Mouse (Mus musculus): ENCODE measurements around the gene Gata1. TPM values are rescaled to one million over a fixed set of nuclear protein-coding genes. Genes with fewer than 3 reads are reported as not detected.
"Not testable (repeated sequence)": the region's sequence is repeated elsewhere in the genome, so short reads cannot be mapped to it uniquely, and the experiment has no call there.

Gene Gata1
- polyA plus RNA-seq, 1 experiment: 25.7 TPM

- no peak for DNase-seq (ENCODE audit: low read depth in 1 of 2, low spot score in 2 of 2)
- H3K27ac ChIP-seq (ENCODE audit: insufficient read depth, low read length): no peak overlapping the region
- H3K4me3 ChIP-seq (ENCODE audit: extremely low read depth, insufficient read depth, insufficient read length): no peak overlapping the region
- no peaks in the 10 kb centered on the region; the same call in 1 of the 2 replicates for H3K36me3 ChIP-seq (ENCODE audit: control insufficient read depth, insufficient read depth, low read length)
- TF ChIP-seq POLR2A (IDR thresholded peaks at IDR 0.05; ENCODE audit: low read depth, low read length) (no peak), CTCF (IDR thresholded peaks at IDR 0.05; ENCODE audit: extremely low read depth, insufficient read depth, insufficient read length, insufficient replicate concordance) (no peak)
- H3K27me3 ChIP-seq (ENCODE audit: control insufficient read depth, insufficient read depth, low read length): peaks cover 6% of the 10 kb centered on the region; the same call in 1 of the 2 replicates
- 78% methylated on average over 6 of the region's 6 CpGs for WGBS
- no peaks in the 10 kb centered on the region; the same call in 1 of the 2 replicates for H3K4me1 ChIP-seq (ENCODE audit: control insufficient read depth, insufficient read depth, insufficient read length)
Observed at GRCm38 (mm10) chrX:7926266-7926665, 51.6 kb downstream of the Gata1 start.

GRCm38 (mm10) chrX:7922032-7922431, 55.8 kb downstream of the Gata1 start:
- no peak overlapping the region for H3K4me3 ChIP-seq (ENCODE audit: extremely low read depth, insufficient read depth, insufficient read length)
- H3K36me3 ChIP-seq (ENCODE audit: control insufficient read depth, insufficient read depth, low read length): no peaks in the 10 kb centered on the region
- no peaks in the 10 kb centered on the region; the same call in 1 of the 2 replicates for H3K4me1 ChIP-seq (ENCODE audit: control insufficient read depth, insufficient read depth, insufficient read length)
- TF ChIP-seq CTCF (IDR thresholded peaks at IDR 0.05; ENCODE audit: extremely low read depth, insufficient read depth, insufficient read length, insufficient replicate concordance) (no peak), POLR2A (IDR thresholded peaks at IDR 0.05; ENCODE audit: low read depth, low read length) (no peak)
- DNase-seq (ENCODE audit: low read depth in 1 of 2, low spot score in 2 of 2): no peak
- H3K27me3 ChIP-seq (ENCODE audit: control insufficient read depth, insufficient read depth, low read length): peaks cover 4% of the 10 kb centered on the region
- WGBS: 27% methylated on average over 48 of the region's 48 CpGs
- no peak overlapping the region for H3K27ac ChIP-seq (ENCODE audit: insufficient read depth, low read length)

GRCm38 (mm10) chrX:7919601-7920383, 58.1 kb downstream of the Gata1 start, which contains the start of gene Pcsk1n:
Gene Pcsk1n, plus strand, starts transcription at chrX:7919822.
- Histone ChIP-seq H3K36me3 (ENCODE audit: control insufficient read depth, insufficient read depth, low read length) (no peaks in the 10 kb centered on the region), H3K4me3 (ENCODE audit: extremely low read depth, insufficient read depth, insufficient read length) (no peak within 1 kb of the TSS), H3K27ac (ENCODE audit: insufficient read depth, low read length) (no peak within 1 kb of the TSS), H3K4me1 (ENCODE audit: control insufficient read depth, insufficient read depth, insufficient read length) (no peaks in the 10 kb centered on the region; the same call in 1 of the 2 replicates), H3K27me3 (ENCODE audit: control insufficient read depth, insufficient read depth, low read length) (peaks cover 4% of the 10 kb centered on the region)
- WGBS: 28% methylated on average over 39 of the region's 40 CpGs
- no peak for DNase-seq (ENCODE audit: low read depth in 1 of 2, low spot score in 2 of 2)
- TF ChIP-seq CTCF (IDR thresholded peaks at IDR 0.05; ENCODE audit: extremely low read depth, insufficient read depth, insufficient read length, insufficient replicate concordance) (no peak), POLR2A (IDR thresholded peaks at IDR 0.05; ENCODE audit: low read depth, low read length) (no peak)

- not testable (repeated sequence) for H3K27ac ChIP-seq (ENCODE audit: insufficient read depth, low read length); H3K4me1 ChIP-seq (ENCODE audit: control insufficient read depth, insufficient read depth, insufficient read length); H3K4me3 ChIP-seq (ENCODE audit: extremely low read depth, insufficient read depth, insufficient read length); H3K36me3 ChIP-seq (ENCODE audit: control insufficient read depth, insufficient read depth, low read length); DNase-seq (ENCODE audit: low read depth in 1 of 2, low spot score in 2 of 2); H3K27me3 ChIP-seq (ENCODE audit: control insufficient read depth, insufficient read depth, low read length)
- 67% methylated on average over 6 of the region's 6 CpGs for WGBS
Observed at GRCm38 (mm10) chrX:7917960-7918359, 59.9 kb downstream of the Gata1 start.

GRCm38 (mm10) chrX:7915669-7916068, 62.2 kb downstream of the Gata1 start:
- DNase-seq (ENCODE audit: low read depth in 1 of 2, low spot score in 2 of 2): peak in 1 of 2 experiments; percentile 13
- H3K27ac ChIP-seq (ENCODE audit: insufficient read depth, low read length); H3K36me3 ChIP-seq (ENCODE audit: control insufficient read depth, insufficient read depth, low read length); H3K27me3 ChIP-seq (ENCODE audit: control insufficient read depth, insufficient read depth, low read length); H3K4me1 ChIP-seq (ENCODE audit: control insufficient read depth, insufficient read depth, insufficient read length); H3K4me3 ChIP-seq (ENCODE audit: extremely low read depth, insufficient read depth, insufficient read length): not testable (repeated sequence)
- 22% methylated on average over 3 of the region's 3 CpGs for WGBS

GRCm38 (mm10) chrX:7910473-7910872, 67.4 kb downstream of the Gata1 start:
- H3K27ac ChIP-seq (ENCODE audit: insufficient read depth, low read length): no peak overlapping the region
- WGBS: 74% methylated on average over 6 of the region's 6 CpGs
- no peaks in the 10 kb centered on the region for H3K27me3 ChIP-seq (ENCODE audit: control insufficient read depth, insufficient read depth, low read length)
- TF ChIP-seq POLR2A (IDR thresholded peaks at IDR 0.05; ENCODE audit: low read depth, low read length) (no peak), CTCF (IDR thresholded peaks at IDR 0.05; ENCODE audit: extremely low read depth, insufficient read depth, insufficient read length, insufficient replicate concordance) (no peak)
- DNase-seq (ENCODE audit: low read depth in 1 of 2, low spot score in 2 of 2): no peak
- H3K4me3 ChIP-seq (ENCODE audit: extremely low read depth, insufficient read depth, insufficient read length): no peak overlapping the region
- peaks cover 3% of the 10 kb centered on the region for H3K36me3 ChIP-seq (ENCODE audit: control insufficient read depth, insufficient read depth, low read length)
- no peaks in the 10 kb centered on the region for H3K4me1 ChIP-seq (ENCODE audit: control insufficient read depth, insufficient read depth, insufficient read length)

Other genes with a start within 250 kb of the Gata1 start
- 26.0 and 33.7 TPM in 2 replicates for gene Praf2, start 249.6 kb downstream of the Gata1 start, polyA plus RNA-seq (2012; rRNA removed)
- 1.6 and 1.7 TPM in 2 replicates for gene Ccdc120, start 227.2 kb downstream of the Gata1 start, polyA plus RNA-seq (2012; rRNA removed)
- gene Tfe3, start 215.5 kb downstream of the Gata1 start, polyA plus RNA-seq (2012; rRNA removed): 23.3 and 24.6 TPM in 2 replicates
- 53.3 and 53.9 TPM in 2 replicates for gene Gripap1, start 188.3 kb downstream of the Gata1 start, polyA plus RNA-seq (2012; rRNA removed)
- 1.4 and 1.6 TPM in 2 replicates for gene Kcnd1, start 155.8 kb downstream of the Gata1 start, polyA plus RNA-seq (2012; rRNA removed)
- 54.8 and 61.6 TPM in 2 replicates for gene Otud5, start 136.7 kb downstream of the Gata1 start, polyA plus RNA-seq (2012; rRNA removed)
- 40.1 and 75.0 TPM in 2 replicates for gene Pim2, start 99.8 kb downstream of the Gata1 start, polyA plus RNA-seq (2012; rRNA removed)
- 34.7 and 49.5 TPM in 2 replicates for gene Slc35a2, start 94.0 kb downstream of the Gata1 start, polyA plus RNA-seq (2012; rRNA removed)
- gene Pqbp1, start 78.8 kb downstream of the Gata1 start, polyA plus RNA-seq (2012; rRNA removed): 79.1 and 83.1 TPM in 2 replicates
- gene Timm17b, start 78.7 kb downstream of the Gata1 start, polyA plus RNA-seq (2012; rRNA removed): 36.2 and 39.2 TPM in 2 replicates
- not detected in 2 replicates for gene Gm10491, start 70.2 kb downstream of the Gata1 start, polyA plus RNA-seq (2012; rRNA removed)
- not detected in 2 replicates for gene Gm10490, start 68.5 kb downstream of the Gata1 start, polyA plus RNA-seq (2012; rRNA removed)
- 0.15 and 0.16 TPM in 2 replicates for gene Pcsk1n, start 58.2 kb downstream of the Gata1 start, polyA plus RNA-seq (2012; rRNA removed)
- gene Eras, start 49.5 kb downstream of the Gata1 start, polyA plus RNA-seq (2012; rRNA removed): not detected in 2 replicates
- gene Hdac6, start 30.2 kb downstream of the Gata1 start, polyA plus RNA-seq (2012; rRNA removed): 16.9 and 17.2 TPM in 2 replicates
- gene Glod5, start 40.4 kb upstream of the Gata1 start, polyA plus RNA-seq (2012; rRNA removed): not detected in 2 replicates
- gene Suv39h1, start 96.7 kb upstream of the Gata1 start, polyA plus RNA-seq (2012; rRNA removed): 14.1 and 17.4 TPM in 2 replicates
- 52.2 and 65.4 TPM in 2 replicates for gene Was, start 112.4 kb upstream of the Gata1 start, polyA plus RNA-seq (2012; rRNA removed)
- 64.1 and 85.8 TPM in 2 replicates for gene Wdr13, start 154.8 kb upstream of the Gata1 start, polyA plus RNA-seq (2012; rRNA removed)
- 89.2 and 95.6 TPM in 2 replicates for gene Rbm3, start 167.8 kb upstream of the Gata1 start, polyA plus RNA-seq (2012; rRNA removed)
- gene Tbc1d25, start 198.1 kb upstream of the Gata1 start, polyA plus RNA-seq (2012; rRNA removed): 13.9 and 16.5 TPM in 2 replicates
- gene Ebp, start 215.4 kb upstream of the Gata1 start, polyA plus RNA-seq (2012; rRNA removed): 40.9 and 64.1 TPM in 2 replicates
- gene Porcn, start 228.5 kb upstream of the Gata1 start, polyA plus RNA-seq (2012; rRNA removed): 3.7 and 6.9 TPM in 2 replicates

Data from spleen, adult 2 months (tissue).